Mouse (Mus musculus): ENCODE measurements at regions not wholly inside any gene's neighbourhood (a gene's known extent, or its start where the extent isn't known, plus 50 kb on each side); places are given as distances from the start of the nearest gene placed in this dataset.
"Not testable (repeated sequence)": the region's sequence is repeated elsewhere in the genome, so short reads cannot be mapped to it uniquely, and the experiment has no call there.

DNA sequence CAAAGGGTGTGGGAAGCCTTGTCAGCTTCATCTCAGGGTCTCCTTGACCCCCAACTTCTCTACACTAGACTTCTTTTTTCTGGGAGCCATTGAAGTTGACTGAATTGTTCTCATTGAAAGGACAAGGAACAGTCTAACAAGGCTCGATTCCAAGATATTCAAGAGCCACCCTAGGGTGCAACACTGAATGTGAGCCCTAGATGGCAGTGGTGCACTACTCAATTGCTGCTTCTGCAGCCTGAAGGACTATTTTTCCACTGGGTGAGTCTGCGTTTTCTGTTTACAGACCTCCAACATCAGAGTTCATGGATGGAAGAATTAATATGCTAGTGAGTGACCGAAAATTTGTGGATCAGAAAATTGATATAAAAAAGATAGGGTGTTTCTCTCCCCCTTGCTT is 161.5 kb downstream of the Hpcal1 start:
- DNase-seq = peak; percentile 58

DNA sequence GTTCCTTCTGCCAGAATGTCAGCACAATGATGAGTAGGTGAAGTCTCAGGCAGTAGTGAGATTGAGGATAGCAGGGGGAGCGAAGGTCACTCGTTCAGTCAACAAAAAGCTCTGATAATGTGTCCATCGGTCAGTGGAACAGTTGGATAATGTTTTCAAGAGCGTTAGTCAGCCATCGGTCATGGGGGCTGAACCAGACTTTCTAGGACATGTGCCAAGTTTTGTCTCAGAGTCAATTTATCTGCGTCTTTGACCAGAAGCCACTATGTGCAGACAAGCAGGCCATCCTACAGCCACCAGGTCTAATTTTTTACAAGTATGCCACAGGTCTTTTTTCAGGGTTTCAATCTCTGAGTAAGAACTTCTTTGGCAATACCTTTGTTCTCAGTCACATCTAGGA is 181.8 kb downstream of the Hpcal1 start:
- DNase-seq = not testable (repeated sequence)

DNA sequence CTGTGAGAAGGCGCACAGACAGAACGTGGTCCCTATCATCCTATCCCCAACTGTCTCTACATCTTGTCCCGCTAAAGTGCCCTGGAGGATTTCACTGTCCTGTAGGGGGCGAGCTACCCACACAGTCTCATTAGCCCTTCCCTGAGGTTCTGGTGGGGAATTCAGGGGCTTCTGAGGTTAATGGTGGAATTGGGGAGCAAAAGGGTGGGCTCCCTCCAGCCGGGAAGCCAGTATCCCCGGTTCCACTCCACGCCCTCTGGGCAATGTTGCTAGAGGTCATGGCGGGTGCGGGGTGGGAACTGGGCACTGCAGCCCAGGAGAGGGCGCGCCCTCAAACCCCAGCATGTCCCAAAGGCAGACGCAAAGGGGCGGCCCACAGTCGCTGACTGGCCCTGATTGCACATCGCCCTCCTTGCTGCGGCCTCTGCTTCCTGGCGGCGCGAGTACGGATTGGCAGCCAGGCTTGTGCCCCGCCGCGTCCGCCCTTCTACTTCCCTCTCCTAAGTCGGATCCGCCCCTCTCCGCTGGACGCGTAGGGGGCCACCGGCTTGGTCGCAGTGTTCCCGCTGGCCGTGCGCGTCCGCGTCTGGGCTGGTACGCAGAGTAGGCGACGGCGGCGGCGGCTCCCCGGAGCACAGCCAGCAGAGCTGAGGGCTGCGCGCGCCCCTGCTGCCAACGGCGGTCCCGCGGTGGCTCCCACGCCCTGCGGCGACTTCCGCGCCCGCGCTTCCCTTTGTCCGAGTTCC is 190.9 kb downstream of the Hpcal1 start:
- DNase-seq = peak; percentile 90

DNA sequence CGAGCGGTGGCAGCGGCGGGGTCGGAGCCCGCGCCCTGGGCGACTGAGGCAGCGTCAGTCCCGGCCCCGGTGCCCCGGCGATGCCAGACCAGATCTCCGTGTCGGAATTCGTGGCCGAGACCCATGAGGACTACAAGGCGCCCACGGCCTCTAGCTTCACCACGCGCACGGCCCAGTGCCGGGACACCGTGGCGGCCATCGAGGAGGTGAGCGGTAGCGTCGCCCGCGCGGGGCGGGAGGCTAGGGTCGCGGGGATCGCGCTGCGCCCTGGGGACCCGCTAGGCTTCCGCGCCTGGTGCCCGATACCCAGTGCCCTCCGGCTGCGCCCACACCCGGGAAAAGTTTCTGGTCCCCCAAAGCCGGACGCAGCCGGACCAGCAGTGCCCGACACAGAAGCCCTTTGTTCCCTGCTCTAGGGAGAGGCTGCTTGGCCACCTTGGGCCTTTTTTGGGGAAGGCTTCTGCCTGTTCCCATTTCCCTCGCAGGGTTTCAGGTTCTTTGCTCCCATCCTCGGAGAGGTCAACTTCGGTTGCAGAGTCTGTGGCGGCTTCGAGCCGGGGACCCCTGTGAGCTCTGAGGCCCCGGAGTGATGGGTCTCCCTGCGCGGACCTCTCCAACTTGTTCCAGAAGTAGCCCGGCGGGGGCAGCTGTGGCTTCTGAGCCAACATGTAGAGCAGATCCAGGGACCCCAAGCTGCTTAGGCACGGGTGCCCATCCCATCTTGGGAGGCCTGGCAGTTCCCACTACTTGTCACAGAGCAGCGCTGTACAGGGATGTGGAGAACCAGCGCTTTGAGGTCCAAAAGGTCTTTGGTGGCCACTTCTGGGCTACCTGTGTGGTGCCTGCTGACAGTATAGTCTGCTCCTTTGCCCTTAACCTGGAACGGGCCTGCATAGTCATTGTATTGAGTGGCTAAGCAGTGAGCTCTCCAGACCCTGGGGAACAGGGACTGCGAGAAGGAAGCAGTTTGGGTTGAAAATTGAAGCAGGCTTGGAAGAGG is 191.8 kb downstream of the Hpcal1 start:
- DNase-seq = not testable (repeated sequence)

DNA sequence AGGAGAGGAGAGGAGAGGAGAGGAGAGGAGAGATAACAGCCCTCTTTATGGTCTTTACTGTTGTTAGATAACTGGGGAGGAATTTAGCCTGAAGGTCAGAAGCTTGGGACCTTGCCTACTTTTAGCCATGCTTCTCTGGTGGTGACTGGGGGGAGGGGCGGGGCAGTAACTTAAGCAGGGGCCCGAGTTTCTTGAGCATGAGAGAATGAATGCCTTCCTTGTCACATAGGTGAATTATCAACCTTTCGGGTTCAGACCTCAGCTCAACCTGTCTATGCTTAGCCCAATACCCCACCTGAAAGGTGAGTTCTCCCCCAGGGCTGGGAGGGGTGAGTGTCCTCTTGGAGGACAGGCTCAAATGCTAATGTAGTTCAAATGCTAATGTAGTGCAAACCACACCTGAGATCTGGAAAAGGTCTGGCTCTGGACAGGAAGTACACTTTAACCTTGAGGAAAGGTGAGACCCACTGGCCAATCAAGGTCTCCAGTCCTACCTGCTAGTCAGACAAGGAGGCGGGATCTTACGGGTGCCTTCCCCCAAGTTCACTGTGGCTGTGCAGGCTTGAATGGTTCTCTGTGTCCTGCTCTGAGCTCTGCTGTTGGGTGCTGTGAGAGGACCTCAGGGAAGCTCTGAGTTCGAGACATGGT is 201.1 kb downstream of the Hpcal1 start:
- not testable (repeated sequence) for DNase-seq

DNA sequence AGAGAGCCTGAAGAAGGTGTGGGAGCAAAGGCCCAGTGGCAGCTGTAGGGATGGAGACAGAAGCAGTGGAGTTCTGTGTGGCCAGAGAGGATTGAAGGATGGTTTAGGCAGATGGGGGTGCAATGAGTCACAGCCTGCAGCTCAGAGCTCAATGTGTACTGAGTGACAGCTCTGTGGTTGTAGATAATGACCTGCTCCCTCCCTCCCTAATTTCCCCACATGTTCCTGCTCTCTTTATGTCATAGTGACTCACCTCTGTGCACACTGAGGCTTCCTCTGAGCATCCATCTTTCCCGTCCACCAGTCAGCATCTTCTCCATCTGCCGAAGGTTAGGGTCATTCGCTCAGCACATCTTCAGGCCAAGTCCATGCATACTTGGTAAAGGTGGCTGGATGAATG is 222.4 kb downstream of the Hpcal1 start:
- not testable (repeated sequence) for DNase-seq

All from adrenal gland, postnatal 25 days (tissue).